Mouse (Mus musculus) gastrocnemius, postnatal 4 days (tissue): ENCODE measurements around the gene Pga5. TPM values are rescaled to one million over a fixed set of nuclear protein-coding genes. Genes with fewer than 3 reads are reported as not detected.
A peak's percentile ranks its signal among the peaks of the same experiment; 100 is the strongest.

Experiments used
- DNase-seq, 2 experiments: peaks; one replicate each; pipeline ENCODE4 v3.0.0; 2021 to 2022; ENCODE audit warnings: low spot score in 2 of 2, mixed read lengths in 2 of 2
- total RNA-seq, 2 experiments: library from RNA; stranded (reverse); gene quantifications; 2 replicates each; pipeline ENCODE4 v1.2.3; 2021

The Pga5 gene
- total RNA-seq, 2 experiments from 2014 or later = not detected

DNA sequence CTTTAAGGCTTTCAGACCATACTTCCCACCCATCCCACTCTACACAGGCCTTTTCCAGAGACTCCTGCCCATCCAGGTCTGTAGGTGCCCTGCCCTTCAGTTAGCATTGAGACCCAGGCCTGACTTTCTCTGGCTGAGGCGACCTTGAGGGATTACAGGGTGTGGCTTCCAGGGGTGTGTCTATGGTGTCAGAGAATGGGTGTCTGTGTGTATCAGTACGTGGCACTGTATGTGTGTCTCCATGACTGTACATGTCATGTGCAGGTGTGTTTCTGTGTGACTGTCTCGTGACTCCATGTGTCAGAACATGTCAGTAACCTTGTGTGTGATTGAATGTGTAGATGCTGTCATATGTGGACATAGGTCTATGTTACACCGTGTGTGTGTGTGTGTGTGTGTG, 6.6 kb downstream of the Pga5 start:
- DNase-seq = no peak

GRCm38 (mm10) chr19:10665499-10665898, 12.4 kb downstream of the Pga5 start:
- DNase-seq = peak; percentile 42 to 64

- no peak for DNase-seq
Measured at GRCm38 (mm10) chr19:10665093-10665492, 12.8 kb downstream of the Pga5 start.

DNA sequence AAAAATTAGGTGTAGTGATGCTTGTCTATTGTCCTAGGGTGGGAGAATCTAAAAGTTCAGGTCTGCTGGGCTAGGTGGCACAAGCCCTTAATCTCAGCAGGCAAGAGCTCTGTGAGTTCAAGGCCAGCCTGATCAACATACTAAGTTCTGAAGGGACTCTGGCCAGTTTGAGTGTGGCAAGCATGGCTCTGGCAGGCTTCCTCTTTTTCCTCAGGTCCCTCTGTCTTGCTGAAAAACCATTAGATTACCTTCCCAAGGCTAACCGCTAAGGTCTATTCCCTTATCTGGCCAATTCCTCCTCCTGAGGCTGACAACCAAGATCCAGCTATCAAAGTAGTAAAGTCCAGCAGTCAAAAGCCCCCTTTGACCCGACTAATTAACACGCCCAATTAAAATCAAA, 15.2 kb downstream of the Pga5 start:
- no peak for DNase-seq

DNA sequence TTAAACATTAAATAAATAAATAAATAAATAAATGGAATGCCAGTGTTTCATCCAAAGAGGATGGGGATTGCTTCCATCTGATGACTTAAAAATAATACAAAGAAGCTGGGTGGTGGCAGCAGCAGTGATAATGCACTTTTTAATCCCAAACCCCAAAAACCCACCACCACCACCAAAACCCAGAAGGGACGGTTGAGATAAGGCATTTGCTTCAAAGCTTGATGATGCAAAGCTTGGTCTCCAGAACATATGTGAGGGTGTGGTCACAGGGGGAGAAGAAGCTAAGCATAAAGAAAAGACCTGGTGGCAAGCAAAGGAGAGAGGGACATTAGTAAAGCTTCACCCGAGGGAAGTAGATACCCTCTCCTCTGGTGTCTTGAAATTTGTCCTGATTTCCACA, 16.0 kb downstream of the Pga5 start:
- no peak for DNase-seq

DNA sequence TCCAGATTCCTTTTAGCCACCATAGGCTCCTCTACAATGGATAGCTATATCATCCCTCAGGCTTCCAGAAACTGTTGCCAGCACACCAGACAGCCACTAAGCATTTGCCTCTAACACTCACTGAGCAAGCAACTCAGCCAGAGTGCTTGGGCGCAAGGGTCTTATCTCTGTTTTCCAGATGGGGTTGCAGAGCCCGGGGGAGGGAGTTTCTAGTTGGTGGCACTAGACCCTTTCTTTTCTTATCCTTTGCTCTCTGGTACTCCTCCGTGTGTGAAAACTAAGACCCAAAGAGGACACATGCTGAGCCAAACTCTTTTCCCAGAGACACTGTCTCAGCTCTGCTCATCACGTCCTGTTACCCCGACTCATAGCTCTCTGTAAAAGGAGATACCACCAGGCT, 16.5 kb downstream of the Pga5 start:
- no peak for DNase-seq

GRCm38 (mm10) chr19:10658406-10658805, 19.5 kb downstream of the Pga5 start:
- DNase-seq = no peak

DNA sequence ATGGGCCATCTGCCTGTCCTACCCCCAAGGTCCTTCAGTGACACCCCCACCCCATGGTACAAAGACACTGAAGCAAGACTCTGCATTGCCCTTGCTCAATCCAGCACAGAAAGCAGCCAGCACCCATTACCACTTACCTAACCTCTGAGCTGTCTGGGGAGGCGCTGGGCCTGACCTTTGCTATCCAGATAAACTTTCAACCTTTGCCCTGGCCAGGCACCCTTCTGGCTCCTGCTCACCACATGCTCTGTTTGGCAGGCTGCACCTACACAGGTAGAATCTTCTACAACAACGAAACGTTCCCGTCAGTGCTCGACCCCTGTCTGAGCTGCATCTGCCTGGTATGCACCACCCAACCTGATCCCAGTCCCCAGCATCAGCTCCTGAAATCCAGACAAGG, 20.1 kb downstream of the Pga5 start:
- no peak for DNase-seq

- no peak for DNase-seq
Measured at GRCm38 (mm10) chr19:10656058-10656457, 21.8 kb downstream of the Pga5 start.

- DNase-seq = no peak
Measured at GRCm38 (mm10) chr19:10648156-10648555, 29.7 kb downstream of the Pga5 start.

GRCm38 (mm10) chr19:10645616-10646015, 32.3 kb downstream of the Pga5 start:
- no peak for DNase-seq

GRCm38 (mm10) chr19:10640589-10641378, 37.1 kb downstream of the Pga5 start:
- DNase-seq = no peak

GRCm38 (mm10) chr19:10640080-10640479, 37.8 kb downstream of the Pga5 start:
- DNase-seq = no peak

- DNase-seq = no peak
Measured at GRCm38 (mm10) chr19:10637840-10638239, 40.0 kb downstream of the Pga5 start.

- peak in 1 of 2 experiments; percentile 62 for DNase-seq
Measured at GRCm38 (mm10) chr19:10634872-10635318, 43.0 kb downstream of the Pga5 start.

DNA sequence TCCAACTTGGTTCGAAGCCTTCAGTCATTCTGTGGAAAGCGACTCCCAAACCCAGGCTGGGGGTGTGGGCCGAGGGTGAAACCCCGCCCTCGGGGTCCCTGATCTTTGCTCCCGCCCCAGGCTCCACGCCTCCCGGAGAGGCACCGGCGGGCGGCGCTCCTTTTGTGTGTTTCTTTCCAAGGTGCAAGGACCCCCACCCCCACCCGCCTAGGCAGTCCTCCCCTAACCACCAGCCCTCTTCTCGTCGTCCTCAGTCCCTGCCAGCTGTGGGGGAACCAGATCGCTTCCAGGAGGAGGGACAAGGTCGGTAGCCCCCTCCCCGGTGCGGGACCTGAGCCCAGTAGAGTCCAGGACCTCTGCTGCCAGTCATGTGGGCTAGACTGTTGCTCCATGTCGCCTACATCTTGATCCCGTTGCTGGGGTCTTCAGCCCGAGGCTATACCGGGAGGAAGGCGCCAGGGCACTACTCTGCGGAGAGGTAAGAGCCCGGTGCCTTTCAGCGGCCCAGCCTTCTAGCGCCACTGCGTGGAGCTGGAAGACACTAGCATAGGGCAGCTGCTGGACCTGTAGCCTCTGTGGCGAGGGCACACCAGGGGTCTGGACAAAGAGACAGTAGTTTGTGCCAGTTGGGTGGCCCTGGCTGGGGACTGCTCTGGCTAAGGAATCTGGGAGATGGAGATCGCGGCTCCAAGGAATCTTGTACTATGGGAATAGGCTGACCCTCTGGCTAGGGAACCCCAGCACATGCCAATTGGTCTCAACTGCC, 43.6 kb downstream of the Pga5 start, which contains the start of gene Vwce:
Vwce (plus strand) TSS at position 108 of the 766 bp plus-strand sequence.
- peak in 1 of 2 experiments; percentile 45 for DNase-seq

Other genes with a start within 250 kb of the Pga5 start
- 1 to 10 TPM in 1 of 2 experiments, under 1 TPM in 1; 0.49 to 1.2 TPM for gene Lrrc10b, start 220.6 kb downstream of the Pga5 start, total RNA-seq
- gene Ppp1r32, start 195.1 kb downstream of the Pga5 start, total RNA-seq = 1 to 10 TPM in 1 of 2 experiments, under 1 TPM in 1; 0.44 to 2.0 TPM
- gene Cpsf7, start 152.8 kb downstream of the Pga5 start, total RNA-seq = 10 to 100 TPM; 40.5 to 53.0 TPM
- gene Sdhaf2, start 151.9 kb downstream of the Pga5 start, total RNA-seq = 10 to 100 TPM; 41.1 to 41.7 TPM
- gene Tmem216, start 121.8 kb downstream of the Pga5 start, total RNA-seq = 1 to 10 TPM; 4.4 to 5.2 TPM
- gene Cyb561a3, start 100.9 kb downstream of the Pga5 start, total RNA-seq = 1 to 10 TPM; 6.5 to 8.3 TPM
- gene Tmem138, start 100.7 kb downstream of the Pga5 start, total RNA-seq = 1 to 10 TPM; 5.2 TPM
- gene Ddb1, start 72.7 kb downstream of the Pga5 start, total RNA-seq = 100 to 1,000 TPM; 338 to 352 TPM
- gene Tkfc, start 72.4 kb downstream of the Pga5 start, total RNA-seq = 10 to 100 TPM; 13.3 to 14.0 TPM
- under 1 TPM; 0.41 to 0.66 TPM for gene Vwce, start 43.9 kb downstream of the Pga5 start, total RNA-seq
- gene Vps37c, start 10.7 kb upstream of the Pga5 start, total RNA-seq = 10 to 100 TPM; 24.8 to 25.0 TPM
- gene Cd5, start 60.9 kb upstream of the Pga5 start, total RNA-seq = under 1 TPM; 0.26 to 0.29 TPM
- under 1 TPM; 0.21 to 0.32 TPM for gene Cd6, start 152.0 kb upstream of the Pga5 start, total RNA-seq
- gene Slc15a3, start 161.7 kb upstream of the Pga5 start, total RNA-seq = 1 to 10 TPM; 1.5 TPM
- gene Tmem132a, start 191.9 kb upstream of the Pga5 start, total RNA-seq = 10 to 100 TPM; 47.1 to 56.1 TPM
- 100 to 1,000 TPM; 191 to 193 TPM for gene Tmem109, start 203.9 kb upstream of the Pga5 start, total RNA-seq
- 100 to 1,000 TPM; 313 to 325 TPM for gene Prpf19, start 217.2 kb upstream of the Pga5 start, total RNA-seq
- under 1 TPM in 1 of 2 experiments, not detected in 1; 0.49 TPM for gene Zp1, start 242.6 kb upstream of the Pga5 start, total RNA-seq